Mouse (Mus musculus): ENCODE measurements around the gene Mrtfb. TPM values are rescaled to one million over a fixed set of nuclear protein-coding genes. Genes with fewer than 3 reads are reported as not detected.

Gene Mrtfb
- polyA plus RNA-seq, 1 experiment from 2014 or later = 21.8 TPM

DNA sequence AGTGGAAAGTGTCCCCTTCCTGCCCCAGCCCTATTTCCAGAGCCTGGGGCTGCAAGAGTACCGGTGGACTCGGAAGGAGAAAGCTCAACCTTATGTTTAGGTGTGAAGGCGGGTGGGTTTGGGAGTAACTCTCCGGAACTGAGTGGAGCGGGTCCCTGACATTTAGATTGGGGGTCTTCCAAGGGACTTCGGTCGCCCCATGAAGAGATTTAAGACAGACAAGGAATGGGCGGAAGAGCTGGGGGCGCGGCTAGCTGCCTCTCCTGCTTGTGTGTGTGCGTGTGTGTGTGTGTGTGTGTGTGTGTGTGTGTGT lies 190.6 kb downstream of the Mrtfb start:
- no peak for DNase-seq (ENCODE audit: low spot score)
- no peaks in the 10 kb centered on the region for H3K36me3 ChIP-seq (ENCODE audit: insufficient read depth, low read length)
- TF ChIP-seq EP300 (IDR thresholded peaks at IDR 0.05) (no peak), CTCF (IDR thresholded peaks at IDR 0.05) (no peak)
- H3K4me3 ChIP-seq (ENCODE audit: low read depth, low read length) = peak overlapping the region; percentile 59
- H3K27me3 ChIP-seq (replicated peaks; ENCODE audit: insufficient read depth, low read length) = no peaks in the 10 kb centered on the region
- 0 out of 2 replicates have a peak overlapping the region, but pooled peaks have one; percentile 26 for H3K27ac ChIP-seq (ENCODE audit: low read length)
- no peaks in the 10 kb centered on the region for H3K4me1 ChIP-seq (ENCODE audit: insufficient read depth, low read depth, low read length)
- ATAC-seq = peak; percentile 2; the same call in 1 of the 2 replicates
- H3K9me3 ChIP-seq (ENCODE audit: low read length) = no peaks in the 10 kb centered on the region
- peak overlapping the region; percentile 13; the same call in 1 of the 2 replicates for H3K9ac ChIP-seq (replicated peaks; ENCODE audit: low read depth)
- WGBS = 3% methylated on average over 7 of the region's 11 CpGs
- peak overlapping the region; percentile 98 for H3K4me2 ChIP-seq (replicated peaks; ENCODE audit: low read depth, low read length)

DNA sequence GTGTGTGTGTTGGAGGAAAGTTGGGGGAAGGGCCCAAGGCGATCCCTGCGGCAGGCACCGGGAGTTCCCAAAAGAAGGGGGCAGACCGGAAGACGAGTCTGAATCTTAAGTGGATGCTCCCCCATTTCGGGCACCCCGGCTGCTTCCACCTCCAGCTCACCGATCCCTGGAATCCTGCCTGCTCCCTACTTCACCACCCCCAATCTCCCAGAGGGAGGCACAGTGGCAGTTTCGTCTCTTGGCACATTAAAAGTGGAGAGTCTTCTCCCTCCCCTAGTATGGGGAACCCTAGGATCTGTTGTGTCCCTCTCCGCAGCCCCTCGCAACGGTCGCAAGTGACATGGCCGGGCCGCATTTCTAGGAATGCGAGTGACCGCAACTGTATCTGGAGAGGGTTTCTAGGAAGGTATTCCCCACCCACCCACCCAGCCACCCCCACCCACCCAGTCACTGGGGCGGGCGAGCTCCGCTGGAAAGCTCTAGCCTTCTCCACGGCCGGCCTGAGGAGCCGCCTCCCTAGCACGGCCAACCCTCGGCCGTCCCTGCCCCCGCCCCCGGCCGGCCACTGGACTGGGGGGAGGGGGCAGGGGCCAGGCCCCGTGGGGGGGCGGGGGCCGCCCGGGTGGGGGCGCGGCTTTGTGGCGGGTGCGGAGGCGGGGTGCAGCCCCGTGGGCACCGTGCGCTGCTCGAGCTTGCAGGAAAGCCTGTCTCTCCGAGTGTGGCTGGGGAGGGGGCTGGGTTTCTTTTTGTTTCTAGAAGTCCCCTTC lies 191.2 kb downstream of the Mrtfb start:
- peak; percentile 81 for ATAC-seq

DNA sequence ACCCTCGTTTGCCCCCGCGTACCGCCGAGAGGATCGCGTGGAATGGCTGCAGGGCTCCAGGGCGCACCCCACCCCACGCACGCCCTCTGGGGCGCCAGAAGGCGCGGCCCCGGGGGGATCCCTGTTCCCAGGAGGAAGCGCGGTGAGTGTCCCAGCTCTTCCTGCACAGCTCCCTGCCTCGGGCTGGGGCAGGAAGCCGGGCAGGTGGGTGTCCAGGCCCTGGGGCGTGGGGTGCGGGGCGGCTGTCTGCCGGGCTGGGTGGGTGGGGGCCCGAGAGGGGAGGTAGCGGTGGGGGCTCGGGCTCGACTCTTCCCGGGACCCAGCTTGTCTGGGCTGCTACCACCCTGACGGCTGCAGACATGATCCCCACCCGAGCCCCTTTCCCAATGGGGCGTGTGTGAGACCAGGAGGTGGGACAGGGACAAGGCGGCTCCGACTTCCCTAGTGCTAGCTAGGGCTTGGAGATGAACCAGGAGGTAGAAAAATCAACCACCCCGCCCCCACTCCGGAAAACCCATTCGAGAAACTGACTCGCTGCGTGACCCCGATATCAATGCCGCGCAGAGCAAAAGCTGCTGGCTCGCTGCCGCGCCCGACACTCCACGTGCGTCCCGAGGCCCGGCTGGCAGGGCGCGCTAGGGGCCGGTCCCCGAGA lies 191.9 kb downstream of the Mrtfb start:
- DNase-seq (ENCODE audit: low spot score) (peak; percentile 30), ATAC-seq (peak; percentile 53)
- H3K36me3 ChIP-seq (ENCODE audit: insufficient read depth, low read length) = no peaks in the 10 kb centered on the region
- WGBS = 2% methylated on average over 42 of the region's 52 CpGs
- no peaks in the 10 kb centered on the region for H3K27me3 ChIP-seq (replicated peaks; ENCODE audit: insufficient read depth, low read length)
- TF ChIP-seq EP300 (IDR thresholded peaks at IDR 0.05) = no peak
- TF ChIP-seq CTCF (IDR thresholded peaks at IDR 0.05) = no peak
- peak overlapping the region; percentile 98 for H3K4me2 ChIP-seq (replicated peaks; ENCODE audit: low read depth, low read length)
- H3K27ac ChIP-seq (ENCODE audit: low read length) = no peak overlapping the region
- H3K4me3 ChIP-seq (ENCODE audit: low read depth, low read length) = peak overlapping the region; percentile 59
- no peaks in the 10 kb centered on the region for H3K9me3 ChIP-seq (ENCODE audit: low read length)
- no peaks in the 10 kb centered on the region for H3K4me1 ChIP-seq (ENCODE audit: insufficient read depth, low read depth, low read length)
- peak overlapping the region; percentile 13 for H3K9ac ChIP-seq (replicated peaks; ENCODE audit: low read depth)

More for the DNA sequence above, 191.2 kb downstream of the Mrtfb start:
- WGBS = under 1% methylated on average over 16 of the region's 43 CpGs
- Histone ChIP-seq H3K4me1 (ENCODE audit: insufficient read depth, low read depth, low read length) (no peaks in the 10 kb centered on the region), H3K9me3 (ENCODE audit: low read length) (no peaks in the 10 kb centered on the region), H3K4me3 (ENCODE audit: low read depth, low read length) (peak overlapping the region; percentile 59), H3K36me3 (ENCODE audit: insufficient read depth, low read length) (no peaks in the 10 kb centered on the region), H3K4me2 (replicated peaks; ENCODE audit: low read depth, low read length) (peak overlapping the region; percentile 98), H3K27ac (ENCODE audit: low read length) (0 out of 2 replicates have a peak overlapping the region, but pooled peaks have one; percentile 14), H3K27me3 (replicated peaks; ENCODE audit: insufficient read depth, low read length) (no peaks in the 10 kb centered on the region), H3K9ac (replicated peaks; ENCODE audit: low read depth) (peak overlapping the region; percentile 13)
- peak; percentile 65 for DNase-seq (ENCODE audit: low spot score)
- no peak for TF ChIP-seq CTCF (IDR thresholded peaks at IDR 0.05)
- TF ChIP-seq EP300 (IDR thresholded peaks at IDR 0.05) = no peak

DNA sequence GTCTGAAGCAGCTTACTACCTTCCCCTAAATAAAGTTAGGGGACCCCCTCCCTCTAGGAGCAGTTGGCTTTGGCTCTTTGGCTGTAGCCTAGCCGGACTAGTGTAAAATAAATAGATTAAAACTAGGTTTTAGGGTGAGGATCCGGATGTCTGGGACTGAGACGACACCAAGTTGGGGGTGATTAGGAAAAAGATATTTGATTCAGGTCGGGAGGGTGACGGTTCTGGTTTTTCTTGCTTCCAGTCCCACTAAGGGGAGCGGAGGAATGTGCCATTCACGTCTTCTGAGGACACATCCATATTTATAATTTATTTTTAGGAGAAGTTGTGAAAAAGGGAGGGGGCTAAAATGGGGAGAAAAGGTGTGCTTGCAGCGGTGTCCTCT lies 192.4 kb downstream of the Mrtfb start:
- TF ChIP-seq EP300 (IDR thresholded peaks at IDR 0.05) = no peak
- no peak for TF ChIP-seq CTCF (IDR thresholded peaks at IDR 0.05)
- 0 out of 2 replicates have a peak overlapping the region, but pooled peaks have one; percentile 13 for H3K9ac ChIP-seq (replicated peaks; ENCODE audit: low read depth)
- no peaks in the 10 kb centered on the region for H3K9me3 ChIP-seq (ENCODE audit: low read length)
- H3K4me2 ChIP-seq (replicated peaks; ENCODE audit: low read depth, low read length) = peak overlapping the region; percentile 98
- H3K36me3 ChIP-seq (ENCODE audit: insufficient read depth, low read length) = no peaks in the 10 kb centered on the region
- ATAC-seq (no peak), DNase-seq (ENCODE audit: low spot score) (no peak)
- H3K27ac ChIP-seq (ENCODE audit: low read length) = no peak overlapping the region
- 27% methylated on average over 8 of the region's 8 CpGs for WGBS
- no peaks in the 10 kb centered on the region for H3K27me3 ChIP-seq (replicated peaks; ENCODE audit: insufficient read depth, low read length)
- H3K4me1 ChIP-seq (ENCODE audit: insufficient read depth, low read depth, low read length) = no peaks in the 10 kb centered on the region
- peak overlapping the region; percentile 59 for H3K4me3 ChIP-seq (ENCODE audit: low read depth, low read length)

DNA sequence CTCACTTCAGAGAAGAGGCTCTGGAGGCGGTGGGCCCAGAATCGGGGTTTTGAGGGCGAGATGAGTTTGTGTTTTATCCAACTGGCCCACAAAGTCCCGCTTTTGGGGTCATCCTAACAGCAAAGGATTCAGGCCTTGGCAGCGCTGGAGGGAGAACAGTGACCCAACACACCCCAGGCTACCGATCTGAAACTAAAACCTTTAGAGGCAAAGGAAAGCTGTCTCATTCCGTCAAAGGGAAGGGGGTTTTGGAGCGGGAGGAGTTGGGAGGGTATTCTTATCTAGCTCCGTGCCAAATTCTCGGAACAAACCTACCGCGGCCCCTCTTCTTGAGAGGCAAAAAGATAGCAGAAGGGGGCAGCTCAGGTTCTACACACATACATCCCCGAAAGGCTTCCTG lies 193.2 kb downstream of the Mrtfb start:
- 47% methylated on average over 13 of the region's 13 CpGs for WGBS
- H3K27ac ChIP-seq (ENCODE audit: low read length) = no peak overlapping the region
- no peak overlapping the region for H3K9ac ChIP-seq (replicated peaks; ENCODE audit: low read depth)
- no peaks in the 10 kb centered on the region for H3K27me3 ChIP-seq (replicated peaks; ENCODE audit: insufficient read depth, low read length)
- ATAC-seq (no peak), DNase-seq (ENCODE audit: low spot score) (no peak)
- H3K4me2 ChIP-seq (replicated peaks; ENCODE audit: low read depth, low read length) = no peak overlapping the region
- H3K4me1 ChIP-seq (ENCODE audit: insufficient read depth, low read depth, low read length) = no peaks in the 10 kb centered on the region
- H3K9me3 ChIP-seq (ENCODE audit: low read length) = no peaks in the 10 kb centered on the region
- H3K36me3 ChIP-seq (ENCODE audit: insufficient read depth, low read length) = no peaks in the 10 kb centered on the region
- H3K4me3 ChIP-seq (ENCODE audit: low read depth, low read length) = no peak overlapping the region
- no peak for TF ChIP-seq EP300 (IDR thresholded peaks at IDR 0.05)
- no peak for TF ChIP-seq CTCF (IDR thresholded peaks at IDR 0.05)

DNA sequence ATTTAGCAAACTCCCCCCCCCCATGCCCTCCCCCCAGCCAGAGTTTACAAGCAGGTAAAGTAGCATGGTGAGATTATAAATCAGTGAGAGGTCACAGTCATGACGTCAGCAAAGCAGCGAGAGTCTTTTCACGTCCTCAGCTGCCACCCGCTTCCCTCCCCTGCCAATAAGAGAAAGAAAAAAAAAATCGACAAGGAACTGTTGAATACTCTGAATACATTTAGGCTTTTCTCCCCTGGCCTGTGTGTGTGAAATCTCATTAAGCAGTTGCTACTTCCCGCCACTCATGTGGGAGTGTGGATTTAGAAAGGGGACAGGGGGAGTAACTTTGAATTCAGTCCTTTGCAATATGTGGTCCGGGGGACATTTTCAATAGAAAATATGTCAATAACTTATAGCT lies 194.6 kb downstream of the Mrtfb start:
- ATAC-seq (no peak), DNase-seq (ENCODE audit: low spot score) (no peak)
- Histone ChIP-seq H3K27me3 (replicated peaks; ENCODE audit: insufficient read depth, low read length) (no peaks in the 10 kb centered on the region), H3K4me3 (ENCODE audit: low read depth, low read length) (no peak overlapping the region), H3K9ac (replicated peaks; ENCODE audit: low read depth) (no peak overlapping the region), H3K4me2 (replicated peaks; ENCODE audit: low read depth, low read length) (no peak overlapping the region), H3K36me3 (ENCODE audit: insufficient read depth, low read length) (no peaks in the 10 kb centered on the region), H3K9me3 (ENCODE audit: low read length) (no peaks in the 10 kb centered on the region), H3K4me1 (ENCODE audit: insufficient read depth, low read depth, low read length) (no peaks in the 10 kb centered on the region), H3K27ac (ENCODE audit: low read length) (no peak overlapping the region)
- WGBS = 53% methylated on average over 7 of the region's 7 CpGs
- TF ChIP-seq EP300 (IDR thresholded peaks at IDR 0.05) = no peak
- no peak for TF ChIP-seq CTCF (IDR thresholded peaks at IDR 0.05)

Data from lung, postnatal 0 days (tissue).